Mouse (Mus musculus): ENCODE measurements at regions not wholly inside any gene's neighbourhood (a gene's known extent, or its start where the extent isn't known, plus 50 kb on each side); places are given as distances from the start of the nearest gene placed in this dataset.

DNA sequence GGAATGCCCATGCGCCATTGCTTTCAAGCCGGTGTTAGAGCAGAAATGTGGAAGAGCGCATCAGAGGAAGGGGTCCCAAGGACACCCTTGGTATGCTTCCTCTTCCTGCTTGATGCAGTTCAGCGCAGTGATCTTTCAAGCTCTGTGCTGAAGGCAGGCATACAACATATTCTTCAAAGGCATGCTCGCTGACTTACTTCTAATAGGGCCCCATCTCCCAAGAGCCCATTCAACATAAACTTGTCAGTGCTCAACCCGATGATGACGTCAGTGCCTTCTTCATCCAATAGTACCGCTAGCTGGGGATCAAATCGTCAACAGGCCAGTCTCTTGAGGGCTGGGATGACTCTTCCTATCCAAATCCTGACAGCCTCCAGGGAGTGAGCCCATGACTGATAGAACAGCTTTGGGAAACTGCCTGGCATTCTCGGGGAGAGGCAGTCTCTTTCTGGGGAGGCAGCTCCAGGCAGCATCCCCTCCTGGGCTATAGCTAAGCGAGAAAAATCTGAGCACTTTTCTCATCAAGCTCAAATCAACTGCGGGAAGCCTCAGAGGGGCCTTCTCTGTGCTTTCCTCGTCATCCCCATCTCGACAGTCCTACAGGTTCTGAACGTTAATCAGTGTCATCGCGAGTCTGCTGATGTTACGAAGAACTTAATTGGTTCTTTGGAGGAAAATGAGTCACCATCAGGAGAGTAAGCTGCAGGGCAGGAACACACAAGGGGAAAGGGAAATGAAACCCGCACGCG, 159.4 kb upstream of the Ppp2r3a start:
- H3K9me3 ChIP-seq (replicated peaks): no peaks in the 10 kb centered on the region
- WGBS: 56% methylated on average over 21 of the region's 21 CpGs
- H3K36me3 ChIP-seq: no peaks in the 10 kb centered on the region
- H3K9ac ChIP-seq (replicated peaks): no peak overlapping the region
- H3K4me1 ChIP-seq: peaks cover 29% of the 10 kb centered on the region
- H3K4me2 ChIP-seq: peak overlapping the region; percentile 11; the same call in 1 of the 2 replicates
- H3K4me3 ChIP-seq (replicated peaks): no peak overlapping the region
- no peaks in the 10 kb centered on the region for H3K27me3 ChIP-seq (replicated peaks)
- ATAC-seq (ENCODE audit: low FRiP score): no peak
- H3K27ac ChIP-seq (replicated peaks): peak overlapping the region; percentile 23

GRCm38 (mm10) chr9:101410348-101410747, 158.8 kb upstream of the Ppp2r3a start:
- H3K27ac ChIP-seq (replicated peaks): no peak overlapping the region
- no peak for ATAC-seq (ENCODE audit: low FRiP score)
- 41% methylated on average over 3 of the region's 3 CpGs for WGBS
- H3K4me1 ChIP-seq: peaks cover 29% of the 10 kb centered on the region
- H3K4me2 ChIP-seq: no peak overlapping the region
- no peaks in the 10 kb centered on the region for H3K27me3 ChIP-seq (replicated peaks)
- H3K9ac ChIP-seq (replicated peaks): no peak overlapping the region
- H3K4me3 ChIP-seq (replicated peaks): no peak overlapping the region
- H3K36me3 ChIP-seq: no peaks in the 10 kb centered on the region
- no peaks in the 10 kb centered on the region for H3K9me3 ChIP-seq (replicated peaks)

DNA sequence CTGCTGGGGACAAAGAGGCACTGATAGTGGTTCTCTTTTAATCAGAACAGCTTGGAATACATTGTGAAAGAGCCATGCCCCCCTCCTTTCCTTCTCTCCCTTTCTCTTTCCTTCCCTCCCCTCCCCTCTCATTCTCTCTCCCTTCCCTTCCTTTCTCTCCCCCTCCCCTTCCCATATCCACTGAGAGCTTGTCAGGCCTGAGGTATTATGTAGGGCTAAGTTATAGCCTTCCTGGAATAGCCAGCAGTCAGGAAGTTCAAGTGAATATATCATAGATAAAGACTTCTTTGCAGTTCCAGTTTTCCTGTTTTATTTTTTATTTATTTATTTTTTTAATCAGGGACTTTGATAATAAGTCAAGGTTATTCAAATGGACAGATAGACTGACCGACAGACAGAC, 156.5 kb upstream of the Ppp2r3a start:
- no peak for ATAC-seq (ENCODE audit: low FRiP score)
- no peaks in the 10 kb centered on the region for H3K9me3 ChIP-seq (replicated peaks)
- H3K4me3 ChIP-seq (replicated peaks): no peak overlapping the region
- no peak overlapping the region for H3K9ac ChIP-seq (replicated peaks)
- no peaks in the 10 kb centered on the region for H3K27me3 ChIP-seq (replicated peaks)
- peak overlapping the region; percentile 72 for H3K27ac ChIP-seq (replicated peaks)
- no peak overlapping the region for H3K4me2 ChIP-seq
- H3K4me1 ChIP-seq: peaks cover 38% of the 10 kb centered on the region
- WGBS: 93% methylated on average over 1 of the region's 1 CpGs
- H3K36me3 ChIP-seq: no peaks in the 10 kb centered on the region

DNA sequence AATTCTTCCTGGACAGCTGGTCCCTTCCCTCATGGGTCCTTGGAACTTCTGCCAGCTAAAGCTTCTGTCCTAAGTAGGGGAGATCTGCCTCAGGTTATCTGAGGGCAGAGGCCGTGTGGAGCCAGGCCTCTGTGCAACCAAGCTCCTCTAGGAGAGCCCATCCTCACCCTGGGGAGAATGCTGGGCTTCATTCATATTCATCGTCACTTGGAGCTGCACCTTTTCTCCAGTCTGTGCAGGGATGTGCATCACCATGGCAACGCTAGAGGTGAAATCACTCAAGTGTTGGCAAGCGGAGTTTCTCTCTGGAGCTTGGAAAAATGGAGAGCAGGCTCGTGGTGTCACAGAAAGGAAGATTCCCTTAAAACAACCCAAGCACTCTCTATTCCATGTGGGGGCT, 155.5 kb upstream of the Ppp2r3a start:
- 23% methylated on average over 5 of the region's 5 CpGs for WGBS
- H3K27me3 ChIP-seq (replicated peaks): no peaks in the 10 kb centered on the region
- H3K9ac ChIP-seq (replicated peaks): no peak overlapping the region
- peaks cover 47% of the 10 kb centered on the region for H3K4me1 ChIP-seq
- H3K9me3 ChIP-seq (replicated peaks): no peaks in the 10 kb centered on the region
- H3K36me3 ChIP-seq: no peaks in the 10 kb centered on the region
- H3K4me3 ChIP-seq (replicated peaks): no peak overlapping the region
- peak overlapping the region; percentile 72 for H3K27ac ChIP-seq (replicated peaks)
- ATAC-seq (ENCODE audit: low FRiP score): peak; percentile 79
- peak overlapping the region; percentile 15; the same call in 1 of the 2 replicates for H3K4me2 ChIP-seq

DNA sequence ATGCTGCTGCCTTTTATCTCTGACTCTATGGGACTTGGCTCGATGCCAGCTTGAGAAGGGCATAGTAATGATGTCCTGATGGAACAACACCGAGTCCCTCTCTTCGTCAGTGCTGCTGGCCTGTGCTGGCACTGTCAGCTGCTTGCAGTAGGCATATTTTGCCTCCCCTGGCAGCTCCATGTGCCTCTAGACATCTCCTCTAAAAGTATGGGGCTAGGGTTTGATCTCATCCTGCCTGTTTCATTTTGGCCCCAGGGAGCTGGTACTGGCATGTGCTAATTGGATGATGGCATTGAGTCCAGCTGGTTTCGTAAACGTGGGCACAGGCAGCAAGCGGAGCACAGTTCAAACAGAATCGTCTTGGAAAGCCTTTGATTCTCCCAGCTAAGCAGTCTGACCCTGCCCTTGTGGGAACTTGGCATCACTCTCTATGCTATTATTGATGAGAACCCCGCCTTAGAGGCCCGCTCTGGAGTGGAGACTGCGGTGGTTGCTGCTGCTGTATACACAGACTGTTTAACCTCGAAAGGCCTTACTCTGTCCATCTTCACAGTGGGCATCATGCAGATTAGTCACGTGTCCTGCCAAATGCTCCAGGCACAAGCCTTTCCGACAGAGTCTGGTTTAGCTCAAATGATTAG, 153.0 kb upstream of the Ppp2r3a start:
- WGBS: 34% methylated on average over 13 of the region's 13 CpGs
- Histone ChIP-seq H3K27me3 (replicated peaks) (no peaks in the 10 kb centered on the region), H3K9ac (replicated peaks) (no peak overlapping the region), H3K9me3 (replicated peaks) (no peaks in the 10 kb centered on the region), H3K27ac (replicated peaks) (no peak overlapping the region; the same call in 1 of the 2 replicates), H3K4me3 (replicated peaks) (no peak overlapping the region), H3K36me3 (no peaks in the 10 kb centered on the region), H3K4me2 (no peak overlapping the region), H3K4me1 (peaks cover 35% of the 10 kb centered on the region)
- peak; percentile 26; the same call in 1 of the 2 replicates for ATAC-seq (ENCODE audit: low FRiP score)

DNA sequence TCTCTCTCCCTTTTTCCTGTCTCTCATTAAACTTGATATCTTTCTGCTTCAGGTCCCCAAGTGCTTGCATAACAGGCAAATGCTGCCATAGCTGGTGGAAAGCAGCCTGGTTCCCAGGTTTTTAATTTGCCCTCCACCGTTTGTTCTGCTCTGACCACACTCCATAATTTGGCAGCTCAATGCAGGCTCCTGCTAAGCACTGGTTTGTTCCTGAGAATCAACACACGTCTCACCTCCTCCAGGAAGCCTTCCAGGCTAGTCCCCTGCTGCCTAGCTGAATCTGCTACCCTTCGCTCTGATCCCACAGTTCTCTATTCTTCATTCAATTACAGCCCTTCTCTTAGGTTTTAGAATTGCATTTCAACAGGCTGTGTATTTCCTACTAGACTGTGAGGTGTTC, 152.4 kb upstream of the Ppp2r3a start:
- Histone ChIP-seq H3K4me1 (peaks cover 35% of the 10 kb centered on the region), H3K9me3 (replicated peaks) (no peaks in the 10 kb centered on the region), H3K4me2 (no peak overlapping the region), H3K36me3 (no peaks in the 10 kb centered on the region), H3K27me3 (replicated peaks) (no peaks in the 10 kb centered on the region), H3K9ac (replicated peaks) (no peak overlapping the region), H3K4me3 (replicated peaks) (no peak overlapping the region), H3K27ac (replicated peaks) (no peak overlapping the region)
- WGBS: 71% methylated on average over 3 of the region's 3 CpGs
- no peak for ATAC-seq (ENCODE audit: low FRiP score)

GRCm38 (mm10) chr9:101402544-101403194, 151.1 kb upstream of the Ppp2r3a start:
- peaks cover 30% of the 10 kb centered on the region for H3K4me1 ChIP-seq
- H3K4me2 ChIP-seq: peak overlapping the region; percentile 5; the same call in 1 of the 2 replicates
- H3K27me3 ChIP-seq (replicated peaks): no peaks in the 10 kb centered on the region
- no peak for ATAC-seq (ENCODE audit: low FRiP score)
- no peak overlapping the region for H3K27ac ChIP-seq (replicated peaks)
- no peak overlapping the region for H3K4me3 ChIP-seq (replicated peaks)
- 25% methylated on average over 9 of the region's 9 CpGs for WGBS
- H3K9me3 ChIP-seq (replicated peaks): no peaks in the 10 kb centered on the region
- H3K9ac ChIP-seq (replicated peaks): no peak overlapping the region
- no peaks in the 10 kb centered on the region for H3K36me3 ChIP-seq

DNA sequence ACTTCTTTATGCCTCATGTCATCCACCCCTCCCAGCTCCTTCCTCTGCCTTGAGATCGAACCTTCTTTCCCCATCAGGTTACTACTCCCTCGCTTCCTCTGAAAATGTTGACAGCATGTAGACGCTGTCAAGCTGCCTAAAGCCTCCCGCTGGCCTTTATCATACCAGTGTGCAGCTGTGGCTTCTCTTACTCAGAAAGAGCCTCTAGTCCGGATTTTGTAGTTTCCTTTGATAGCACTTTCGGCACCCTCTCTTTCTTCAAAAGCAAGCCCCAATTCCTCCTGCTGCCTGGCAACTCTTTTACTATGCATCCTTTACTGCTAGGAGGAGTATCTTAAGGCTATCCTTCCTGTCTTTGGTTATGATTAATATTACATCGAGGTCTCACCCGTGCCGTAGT, 149.8 kb upstream of the Ppp2r3a start:
- 78% methylated on average over 9 of the region's 9 CpGs for WGBS
- no peak overlapping the region for H3K4me3 ChIP-seq (replicated peaks)
- no peak for ATAC-seq (ENCODE audit: low FRiP score)
- peaks cover 18% of the 10 kb centered on the region for H3K4me1 ChIP-seq
- H3K27me3 ChIP-seq (replicated peaks): no peaks in the 10 kb centered on the region
- H3K36me3 ChIP-seq: no peaks in the 10 kb centered on the region
- no peaks in the 10 kb centered on the region for H3K9me3 ChIP-seq (replicated peaks)
- no peak overlapping the region; the same call in 1 of the 2 replicates for H3K27ac ChIP-seq (replicated peaks)
- H3K9ac ChIP-seq (replicated peaks): no peak overlapping the region
- H3K4me2 ChIP-seq: no peak overlapping the region

- ATAC-seq (ENCODE audit: low FRiP score): no peak
- no peaks in the 10 kb centered on the region for H3K27me3 ChIP-seq (replicated peaks)
- H3K4me2 ChIP-seq: no peak overlapping the region
- no peaks in the 10 kb centered on the region for H3K36me3 ChIP-seq
- H3K9me3 ChIP-seq (replicated peaks): no peaks in the 10 kb centered on the region
- no peak overlapping the region for H3K9ac ChIP-seq (replicated peaks)
- H3K27ac ChIP-seq (replicated peaks): no peak overlapping the region
- 81% methylated on average over 3 of the region's 3 CpGs for WGBS
- H3K4me3 ChIP-seq (replicated peaks): no peak overlapping the region
- H3K4me1 ChIP-seq: peaks cover 9% of the 10 kb centered on the region; the same call in 1 of the 2 replicates
Observed at GRCm38 (mm10) chr9:101398858-101399257, 147.3 kb upstream of the Ppp2r3a start.

GRCm38 (mm10) chr9:101369380-101369779, 117.8 kb upstream of the Ppp2r3a start:
- no peaks in the 10 kb centered on the region for H3K4me1 ChIP-seq
- no peaks in the 10 kb centered on the region for H3K36me3 ChIP-seq
- H3K27me3 ChIP-seq (replicated peaks): no peaks in the 10 kb centered on the region
- WGBS: 74% methylated on average over 2 of the region's 2 CpGs
- H3K9ac ChIP-seq (replicated peaks): no peak overlapping the region
- H3K27ac ChIP-seq (replicated peaks): no peak overlapping the region
- ATAC-seq (ENCODE audit: low FRiP score): no peak
- no peaks in the 10 kb centered on the region for H3K9me3 ChIP-seq (replicated peaks)
- no peak overlapping the region for H3K4me2 ChIP-seq
- H3K4me3 ChIP-seq (replicated peaks): no peak overlapping the region

DNA sequence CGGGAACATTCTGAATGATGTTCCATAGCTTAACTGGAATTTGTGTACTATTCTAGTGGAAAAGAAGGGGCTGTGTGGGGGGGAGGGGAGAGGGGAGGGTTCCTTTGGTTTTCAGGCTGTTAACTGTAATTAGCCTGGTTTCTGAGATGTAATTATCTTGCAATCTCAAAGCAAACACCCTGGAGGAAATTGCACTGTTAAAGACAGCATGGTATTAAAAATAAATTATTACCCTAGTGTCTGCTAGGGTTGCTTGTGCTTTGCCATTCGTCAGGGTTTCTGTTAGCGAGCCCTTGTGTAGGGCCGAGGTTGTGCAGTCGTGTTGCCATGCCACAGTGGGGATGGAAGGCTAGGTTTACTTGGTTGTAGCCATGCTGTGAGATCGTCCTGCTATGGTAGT, 105.0 kb upstream of the Ppp2r3a start:
- Histone ChIP-seq H3K4me1 (no peaks in the 10 kb centered on the region), H3K27me3 (replicated peaks) (no peaks in the 10 kb centered on the region), H3K9me3 (replicated peaks) (no peaks in the 10 kb centered on the region), H3K9ac (replicated peaks) (no peak overlapping the region), H3K4me2 (no peak overlapping the region), H3K27ac (replicated peaks) (0 out of 2 replicates have a peak overlapping the region, but pooled peaks have one; percentile 11), H3K36me3 (no peaks in the 10 kb centered on the region), H3K4me3 (replicated peaks) (no peak overlapping the region)
- ATAC-seq (ENCODE audit: low FRiP score): peak; percentile 63; the same call in 1 of the 2 replicates
- 25% methylated on average over 6 of the region's 6 CpGs for WGBS

DNA sequence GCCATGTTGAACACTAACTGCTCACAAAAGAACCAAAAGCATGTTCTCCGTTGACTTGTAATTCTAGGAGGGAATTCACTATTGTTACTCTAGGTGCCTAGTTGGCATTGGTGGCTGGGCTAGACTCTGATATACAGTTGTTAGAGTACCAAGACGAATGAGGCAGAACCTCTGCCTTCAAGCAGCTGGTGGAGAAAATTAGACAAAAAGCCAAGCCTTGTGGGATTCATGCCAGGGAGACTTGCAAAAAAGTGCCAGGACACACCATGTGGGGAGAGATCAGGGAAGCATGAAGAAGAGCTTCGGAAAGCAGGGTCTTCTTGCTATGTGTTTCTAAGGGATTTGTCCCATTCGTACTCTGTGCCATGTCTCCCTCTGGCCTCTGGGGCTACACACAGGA, 97.2 kb upstream of the Ppp2r3a start:
- H3K27ac ChIP-seq (replicated peaks): no peak overlapping the region
- WGBS: 89% methylated on average over 4 of the region's 4 CpGs
- no peaks in the 10 kb centered on the region for H3K9me3 ChIP-seq (replicated peaks)
- H3K9ac ChIP-seq (replicated peaks): no peak overlapping the region
- H3K4me2 ChIP-seq: no peak overlapping the region
- no peaks in the 10 kb centered on the region for H3K36me3 ChIP-seq
- no peaks in the 10 kb centered on the region for H3K4me1 ChIP-seq
- no peak overlapping the region for H3K4me3 ChIP-seq (replicated peaks)
- ATAC-seq (ENCODE audit: low FRiP score): no peak
- no peaks in the 10 kb centered on the region for H3K27me3 ChIP-seq (replicated peaks)

All from neural tube, embryonic 15.5 days (tissue).